Mouse (Mus musculus) kidney, adult 10 weeks (tissue): Measurements from ENCODE around the gene D2hgdh. TPM values are rescaled to one million over a fixed set of nuclear protein-coding genes. Genes with fewer than 3 reads are reported as not detected.

Experiments
- polyA plus RNA-seq: library from polyadenylated mRNA; stranded (reverse); fragments of 350-450 nt; fragmentation: Illumina TruSeq; extraction: RNeasy Lipid Tissue Mini Kit (QIAGEN cat#74804); gene quantifications from one replicate; pipeline ENCODE4 v1.2.3, GENCODE M21; 2014; ENCODE audit warnings: low read depth, low replicate concordance

The D2hgdh gene
- polyA plus RNA-seq: 26.7 TPM

DNA sequence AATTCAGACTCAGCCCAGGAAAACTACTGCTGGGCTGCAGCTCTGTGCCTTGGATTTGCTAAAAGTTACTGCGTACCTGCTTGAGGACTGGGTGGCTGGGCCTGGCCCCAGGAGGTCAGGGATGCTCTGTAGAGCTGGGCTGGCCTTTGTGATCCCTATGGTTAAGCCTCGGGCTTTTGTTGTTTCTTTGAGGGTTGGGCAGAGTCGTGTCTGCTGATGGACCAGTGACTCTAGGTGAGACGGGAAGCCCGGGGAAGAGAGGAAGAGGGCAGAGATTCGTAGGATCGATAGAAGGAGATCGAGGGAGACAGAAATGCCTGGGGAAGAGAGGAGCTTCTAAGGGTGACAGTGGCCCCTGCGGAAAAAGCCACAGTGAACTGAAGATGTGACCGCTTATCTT lies at the start of gene D2hgdh:
TSS of gene D2hgdh (plus strand) at position 301 of the 400 bp plus-strand sequence.

GRCm38 (mm10) chr1:93801741-93802238 lies 22.9 kb upstream of the D2hgdh start, which contains the start of gene Dtymk:
Dtymk (minus strand) TSS chr1:93801934.

GRCm38 (mm10) chr1:93803556-93804507 lies 20.9 kb upstream of the D2hgdh start, which contains the start of gene Ing5:
Ing5 (plus strand) TSS chr1:93803965.

GRCm38 (mm10) chr1:93861048-93861447 lies 36.3 kb downstream of the D2hgdh start, which contains the start of gene Gal3st2:
Gal3st2 (plus strand) TSS chr1:93861306.

Other genes with a start within 250 kb of the D2hgdh start
- 9.8 TPM for gene Stk25, start 166.2 kb upstream of the D2hgdh start, polyA plus RNA-seq
- 0.93 TPM for gene Bok, start 139.2 kb upstream of the D2hgdh start, polyA plus RNA-seq
- 35.9 TPM for gene Atg4b, start 73.4 kb upstream of the D2hgdh start, polyA plus RNA-seq
- gene Thap4, start 70.0 kb upstream of the D2hgdh start, polyA plus RNA-seq: 35.2 TPM
- 25.7 TPM for gene Dtymk, start 23.0 kb upstream of the D2hgdh start, polyA plus RNA-seq
- 7.7 TPM for gene Ing5, start 20.9 kb upstream of the D2hgdh start, polyA plus RNA-seq
- gene Gal3st2, start 36.4 kb downstream of the D2hgdh start, polyA plus RNA-seq: not detected
- not detected for gene Gal3st2b, start 93.4 kb downstream of the D2hgdh start, polyA plus RNA-seq
- gene Gal3st2c, start 165.6 kb downstream of the D2hgdh start, polyA plus RNA-seq: not detected
- not detected for gene Neu4, start 195.5 kb downstream of the D2hgdh start, polyA plus RNA-seq
- gene Pdcd1, start 227.6 kb downstream of the D2hgdh start, polyA plus RNA-seq: not detected